ENCODE assay signal across 9 mouse cellular contexts in the genomic region with DNA sequence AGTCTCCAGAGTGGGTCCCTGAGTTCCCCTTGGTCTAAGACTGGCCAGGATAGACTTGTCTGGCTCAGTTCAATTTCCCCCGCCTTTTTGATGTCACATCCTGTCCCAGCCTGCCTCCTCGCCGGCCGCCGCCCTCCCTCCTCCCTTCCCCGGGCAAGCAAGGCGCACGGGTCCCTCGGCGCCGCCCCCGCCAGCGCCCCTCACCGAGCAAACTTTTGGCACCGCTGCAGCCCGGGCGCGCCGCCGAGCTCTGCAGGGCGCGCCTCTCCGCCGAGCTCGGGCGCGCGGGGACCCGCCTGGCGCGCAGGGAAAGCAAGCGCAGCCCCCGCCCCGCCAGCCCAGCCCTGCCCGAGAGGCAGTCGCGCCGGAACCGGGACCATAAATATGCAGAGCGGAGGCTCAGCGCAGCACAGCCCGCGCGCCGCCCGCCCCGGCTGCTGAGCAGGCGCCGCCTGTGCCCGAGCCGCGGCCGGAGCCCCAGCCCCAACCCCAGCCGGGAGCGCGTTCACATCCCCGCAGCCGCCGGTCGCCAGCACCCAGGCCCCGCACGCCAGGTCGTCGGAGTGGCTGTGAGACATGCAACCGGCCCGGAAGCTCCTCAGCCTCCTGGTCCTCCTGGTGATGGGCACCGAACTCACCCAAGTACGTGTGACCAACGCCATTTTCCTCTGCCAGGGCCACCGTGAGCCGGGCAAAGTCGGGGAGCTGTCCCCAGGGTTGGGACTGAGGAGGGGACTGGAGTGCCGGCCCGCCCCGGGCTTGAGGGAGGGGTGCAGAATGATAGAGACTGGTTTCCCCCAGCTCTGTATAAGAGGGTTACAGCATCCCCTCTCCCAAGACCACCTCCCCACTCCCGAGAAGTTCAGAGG. TPM values are rescaled to one million over a fixed set of nuclear protein-coding genes. Genes with fewer than 3 reads are reported as not detected.
DNase-seq lines count a peak whose midpoint lies in the region; ATAC-seq and TF ChIP-seq lines count a peak whose summit lies in the region.
"Had no signal": no experiment of that assay in that cellular context is flagged by ENCODE, and none has a peak within 500 bp of the region (broad histone marks: within the 10 kb centered on the region; RNA-seq: fewer than 3 reads in every experiment).

Gene Olfm1, plus strand, starts transcription at position 172 of the 869 bp plus-strand sequence.

- no peaks in the 10 kb centered on the region for H3K9me3 ChIP-seq in forebrain, embryonic 11.5 days (ENCODE audit: control insufficient read depth, low read length)
- no peaks in the 10 kb centered on the region for H3K9me3 ChIP-seq in heart, embryonic 12.5 days (replicated peaks)
- no peaks in the 10 kb centered on the region for H3K9me3 ChIP-seq in kidney, embryonic 15.5 days (replicated peaks)
- no peaks in the 10 kb centered on the region for H3K9me3 ChIP-seq in limb, embryonic 15.5 days
- H3K9me3 ChIP-seq in midbrain, embryonic 16.5 days (replicated peaks; ENCODE audit: control insufficient read depth, low read length, poor library complexity, severe bottlenecking): no peaks in the 10 kb centered on the region
- no peaks in the 10 kb centered on the region for H3K9me3 ChIP-seq in stomach, postnatal 0 days (ENCODE audit: control insufficient read depth, low read length)
- H3K9me3 ChIP-seq: megakaryocyte, embryonic 14.5 days had no signal

- 2% methylated on average over 76 of the region's 76 CpGs for WGBS in thymus, adult 2 months
- under 1% methylated on average over 76 of the region's 76 CpGs for WGBS in forebrain, embryonic 11.5 days
- WGBS in heart, embryonic 12.5 days: 1% methylated on average over 75 of the region's 76 CpGs
- WGBS in kidney, embryonic 15.5 days: under 1% methylated on average over 75 of the region's 76 CpGs
- under 1% methylated on average over 74 of the region's 76 CpGs for WGBS in limb, embryonic 15.5 days
- WGBS in midbrain, embryonic 16.5 days: 0% methylated on average over 74 of the region's 76 CpGs
- 1% methylated on average over 63 of the region's 76 CpGs for WGBS in stomach, postnatal 0 days

- peak within 1 kb of the TSS; percentile 71 for H3K9ac ChIP-seq in forebrain, embryonic 11.5 days (ENCODE audit: low read length)
- H3K9ac ChIP-seq in heart, embryonic 12.5 days: peak within 1 kb of the TSS; percentile 54
- peak within 1 kb of the TSS; percentile 50 for H3K9ac ChIP-seq in kidney, embryonic 15.5 days
- peak within 1 kb of the TSS; percentile 35 for H3K9ac ChIP-seq in limb, embryonic 15.5 days
- peak within 1 kb of the TSS; percentile 96 for H3K9ac ChIP-seq in midbrain, embryonic 16.5 days (ENCODE audit: low read depth, low read length)
- peak within 1 kb of the TSS; percentile 50 for H3K9ac ChIP-seq in stomach, postnatal 0 days (ENCODE audit: low read length)

- H3K4me3 ChIP-seq in thymus, adult 2 months (ENCODE audit: control insufficient read depth, insufficient read depth, low read length): 0 out of 2 replicates have a peak within 1 kb of the TSS, but pooled peaks have one; percentile 0
- peak within 1 kb of the TSS; percentile 65 for H3K4me3 ChIP-seq in forebrain, embryonic 11.5 days (ENCODE audit: low read depth, low read length)
- H3K4me3 ChIP-seq in heart, embryonic 12.5 days: peak within 1 kb of the TSS; percentile 70
- H3K4me3 ChIP-seq in kidney, embryonic 15.5 days (replicated peaks): peak within 1 kb of the TSS; percentile 60
- H3K4me3 ChIP-seq in limb, embryonic 15.5 days: peak within 1 kb of the TSS; percentile 57
- peak within 1 kb of the TSS; percentile 88 for H3K4me3 ChIP-seq in midbrain, embryonic 16.5 days (ENCODE audit: low read depth, low read length)
- peak within 1 kb of the TSS; percentile 51 for H3K4me3 ChIP-seq in stomach, postnatal 0 days (ENCODE audit: low read depth, low read length)
- H3K4me3 ChIP-seq: megakaryocyte, embryonic 14.5 days had no signal

- no peak for DNase-seq in thymus, adult 2 months
- no peak for DNase-seq in thymus, postnatal 14 days
- peak; percentile 84 for DNase-seq in forebrain, embryonic 11.5 days (ENCODE audit: low spot score)
- peak; percentile 55 for DNase-seq in stomach, postnatal 0 days (ENCODE audit: low spot score)

- no peak for TF ChIP-seq POLR2A in thymus, adult 2 months (IDR thresholded peaks at IDR 0.05; ENCODE audit: control insufficient read depth, extremely low read depth, insufficient read depth, low read length, poor library complexity)

- no peaks in the 10 kb centered on the region for H3K4me1 ChIP-seq in thymus, adult 2 months (replicated peaks; ENCODE audit: control insufficient read depth, insufficient read depth, low read length)
- peaks cover 5% of the 10 kb centered on the region; the same call in 1 of the 2 replicates for H3K4me1 ChIP-seq in forebrain, embryonic 11.5 days (replicated peaks; ENCODE audit: control insufficient read depth, insufficient read depth, low read length)
- H3K4me1 ChIP-seq in heart, embryonic 12.5 days (replicated peaks): peaks cover 5% of the 10 kb centered on the region; the same call in 1 of the 2 replicates
- peaks cover 17% of the 10 kb centered on the region for H3K4me1 ChIP-seq in kidney, embryonic 15.5 days
- H3K4me1 ChIP-seq in limb, embryonic 15.5 days: peaks cover 17% of the 10 kb centered on the region
- peaks cover 50% of the 10 kb centered on the region for H3K4me1 ChIP-seq in midbrain, embryonic 16.5 days (ENCODE audit: control insufficient read depth, insufficient read depth, low read length)
- no peaks in the 10 kb centered on the region for H3K4me1 ChIP-seq in stomach, postnatal 0 days (replicated peaks; ENCODE audit: control insufficient read depth, insufficient read depth)
- H3K4me1 ChIP-seq: megakaryocyte, embryonic 14.5 days had no signal

- TF ChIP-seq EP300 in stomach, postnatal 0 days (optimal IDR thresholded peaks at IDR 0.05): no peak

- no peak within 1 kb of the TSS for H3K27ac ChIP-seq in thymus, adult 2 months (ENCODE audit: control insufficient read depth, insufficient read depth, low read length)
- 0 out of 2 replicates have a peak within 1 kb of the TSS, but pooled peaks have one; percentile 32 for H3K27ac ChIP-seq in forebrain, embryonic 11.5 days (ENCODE audit: low read depth, low read length)
- no peak within 1 kb of the TSS for H3K27ac ChIP-seq in heart, embryonic 12.5 days (ENCODE audit: poor library complexity, severe bottlenecking)
- H3K27ac ChIP-seq in kidney, embryonic 15.5 days: no peak within 1 kb of the TSS
- H3K27ac ChIP-seq in limb, embryonic 15.5 days: no peak within 1 kb of the TSS
- H3K27ac ChIP-seq in midbrain, embryonic 16.5 days (ENCODE audit: low read length): peak within 1 kb of the TSS; percentile 92
- H3K27ac ChIP-seq in stomach, postnatal 0 days (replicated peaks): 0 out of 2 replicates have a peak within 1 kb of the TSS, but pooled peaks have one; percentile 13

- H3K36me3 ChIP-seq in thymus, adult 2 months (ENCODE audit: control insufficient read depth, insufficient read depth, low read length): no peaks in the 10 kb centered on the region
- H3K36me3 ChIP-seq in forebrain, embryonic 11.5 days (ENCODE audit: control insufficient read depth, insufficient read depth, low read length): no peaks in the 10 kb centered on the region
- H3K36me3 ChIP-seq in heart, embryonic 12.5 days: no peaks in the 10 kb centered on the region
- H3K36me3 ChIP-seq in kidney, embryonic 15.5 days: no peaks in the 10 kb centered on the region
- no peaks in the 10 kb centered on the region for H3K36me3 ChIP-seq in limb, embryonic 15.5 days
- no peaks in the 10 kb centered on the region for H3K36me3 ChIP-seq in midbrain, embryonic 16.5 days (ENCODE audit: control insufficient read depth, insufficient read depth, low read length)
- H3K36me3 ChIP-seq in stomach, postnatal 0 days (ENCODE audit: control insufficient read depth, insufficient read depth, low read length): no peaks in the 10 kb centered on the region

- peak; percentile 80 for ATAC-seq in forebrain, embryonic 11.5 days (replicated peaks; ENCODE audit: low FRiP score)
- peak; percentile 46; the same call in 1 of the 2 replicates for ATAC-seq in heart, embryonic 12.5 days (ENCODE audit: insufficient number of reproducible peaks, low FRiP score)
- ATAC-seq in kidney, embryonic 15.5 days (replicated peaks; ENCODE audit: low FRiP score): peak; percentile 79
- ATAC-seq in limb, embryonic 15.5 days (ENCODE audit: insufficient number of reproducible peaks, low FRiP score, low TSS enrichment, low read depth): peak; percentile 36; the same call in 1 of the 2 replicates
- peak; percentile 85 for ATAC-seq in midbrain, embryonic 16.5 days
- peak; percentile 70; the same call in 1 of the 2 replicates for ATAC-seq in stomach, postnatal 0 days (ENCODE audit: low FRiP score, low TSS enrichment)

- no peak for TF ChIP-seq CTCF in thymus, adult 2 months (IDR thresholded peaks at IDR 0.05; ENCODE audit: borderline replicate concordance, control insufficient read depth, extremely low read depth, insufficient read depth, low read length, poor library complexity)
- no peak for TF ChIP-seq CTCF in stomach, postnatal 0 days (IDR thresholded peaks at IDR 0.05; ENCODE audit: low read depth)

- H3K27me3 ChIP-seq in thymus, adult 2 months (ENCODE audit: control insufficient read depth, insufficient read depth, low read length): no peaks in the 10 kb centered on the region
- H3K27me3 ChIP-seq in forebrain, embryonic 11.5 days (ENCODE audit: control insufficient read depth, insufficient read depth, low read length): no peaks in the 10 kb centered on the region
- H3K27me3 ChIP-seq in heart, embryonic 12.5 days (replicated peaks): peaks cover 70% of the 10 kb centered on the region
- peaks cover 36% of the 10 kb centered on the region for H3K27me3 ChIP-seq in kidney, embryonic 15.5 days
- peaks cover 26% of the 10 kb centered on the region for H3K27me3 ChIP-seq in limb, embryonic 15.5 days
- H3K27me3 ChIP-seq in midbrain, embryonic 16.5 days (ENCODE audit: control insufficient read depth, insufficient read depth, low read depth, low read length): no peaks in the 10 kb centered on the region
- H3K27me3 ChIP-seq in stomach, postnatal 0 days (ENCODE audit: control insufficient read depth, insufficient read depth, low read length): no peaks in the 10 kb centered on the region

- peak within 1 kb of the TSS; percentile 79 for H3K4me2 ChIP-seq in forebrain, embryonic 11.5 days (ENCODE audit: low read depth, low read length, severe bottlenecking)
- H3K4me2 ChIP-seq in heart, embryonic 12.5 days: peak within 1 kb of the TSS; percentile 96
- H3K4me2 ChIP-seq in kidney, embryonic 15.5 days: peak within 1 kb of the TSS; percentile 94
- peak within 1 kb of the TSS; percentile 89 for H3K4me2 ChIP-seq in limb, embryonic 15.5 days
- peak within 1 kb of the TSS; percentile 87 for H3K4me2 ChIP-seq in midbrain, embryonic 16.5 days (ENCODE audit: low read length)
- peak within 1 kb of the TSS; percentile 75 for H3K4me2 ChIP-seq in stomach, postnatal 0 days (replicated peaks; ENCODE audit: low read depth)

RNA-seq across cellular contexts. Expression of gene Olfm1, which starts in this region (rescaled TPM):
- polyA plus RNA-seq in thymus, adult 2 months (2012; rRNA removed): 9.8 TPM in 2 replicates
- polyA plus RNA-seq in forebrain, embryonic 11.5 days (2014; fragmentation: Nextera tagmentation; extraction: Ambion mirVana): 38.2 and 44.1 TPM in 2 replicates
- 6.1 and 6.2 TPM in 2 replicates for polyA plus RNA-seq in heart, embryonic 12.5 days (2016; fragmentation: Nextera tagmentation; extraction: Ambion mirVana)
- 15.0 and 16.9 TPM in 2 replicates for polyA plus RNA-seq in kidney, embryonic 15.5 days (2015; fragmentation: Nextera tagmentation; extraction: Ambion mirVana)
- 21.2 and 22.1 TPM in 2 replicates for polyA plus RNA-seq in limb, embryonic 15.5 days (2015; fragmentation: Nextera tagmentation; extraction: Ambion mirVana)
- polyA plus RNA-seq in midbrain, embryonic 16.5 days (2015; fragmentation: Nextera tagmentation; extraction: Ambion mirVana): 340 and 355 TPM in 2 replicates
- 14.1 and 17.5 TPM in 2 replicates for polyA plus RNA-seq in stomach, postnatal 0 days (2015; fragmentation: Nextera tagmentation; extraction: Ambion mirVana)

Comparison
In these comparisons a context has a peak if more than half of its experiments do, and no peak if none do; other contexts are left out.
1. DNase-seq: peak in forebrain, embryonic 11.5 days (single experiment) and stomach, postnatal 0 days (single experiment); none in thymus, adult 2 months (single experiment) and thymus, postnatal 14 days (single experiment).
2. H3K27ac ChIP-seq: peak in forebrain, embryonic 11.5 days (single experiment), midbrain, embryonic 16.5 days (single experiment) and stomach, postnatal 0 days (single experiment); none in thymus, adult 2 months (single experiment), heart, embryonic 12.5 days (single experiment), kidney, embryonic 15.5 days (single experiment) and limb, embryonic 15.5 days (single experiment).
3. H3K4me3 ChIP-seq: peak in every context shown above with its lines; median percentile 88 in midbrain, embryonic 16.5 days; 70 in heart, embryonic 12.5 days; 65 in forebrain, embryonic 11.5 days; 60 in kidney, embryonic 15.5 days; 57 in limb, embryonic 15.5 days; 51 in stomach, postnatal 0 days; 0 in thymus, adult 2 months.
4. H3K9ac ChIP-seq: peak in every context shown above with its lines; median percentile 96 in midbrain, embryonic 16.5 days; 71 in forebrain, embryonic 11.5 days; 54 in heart, embryonic 12.5 days; 50 in kidney, embryonic 15.5 days; 50 in stomach, postnatal 0 days; 35 in limb, embryonic 15.5 days.
5. Peak in every context shown above with its lines, with median percentiles within 50 percentile points of each other: ATAC-seq and H3K4me2 ChIP-seq.